Mouse (Mus musculus): Measurements from ENCODE around the gene Dusp7. TPM values are rescaled to one million over a fixed set of nuclear protein-coding genes. Genes with fewer than 3 reads are reported as not detected.

The Dusp7 gene
- polyA plus RNA-seq, 1 experiment from 2014 or later: 13.7 TPM

DNA sequence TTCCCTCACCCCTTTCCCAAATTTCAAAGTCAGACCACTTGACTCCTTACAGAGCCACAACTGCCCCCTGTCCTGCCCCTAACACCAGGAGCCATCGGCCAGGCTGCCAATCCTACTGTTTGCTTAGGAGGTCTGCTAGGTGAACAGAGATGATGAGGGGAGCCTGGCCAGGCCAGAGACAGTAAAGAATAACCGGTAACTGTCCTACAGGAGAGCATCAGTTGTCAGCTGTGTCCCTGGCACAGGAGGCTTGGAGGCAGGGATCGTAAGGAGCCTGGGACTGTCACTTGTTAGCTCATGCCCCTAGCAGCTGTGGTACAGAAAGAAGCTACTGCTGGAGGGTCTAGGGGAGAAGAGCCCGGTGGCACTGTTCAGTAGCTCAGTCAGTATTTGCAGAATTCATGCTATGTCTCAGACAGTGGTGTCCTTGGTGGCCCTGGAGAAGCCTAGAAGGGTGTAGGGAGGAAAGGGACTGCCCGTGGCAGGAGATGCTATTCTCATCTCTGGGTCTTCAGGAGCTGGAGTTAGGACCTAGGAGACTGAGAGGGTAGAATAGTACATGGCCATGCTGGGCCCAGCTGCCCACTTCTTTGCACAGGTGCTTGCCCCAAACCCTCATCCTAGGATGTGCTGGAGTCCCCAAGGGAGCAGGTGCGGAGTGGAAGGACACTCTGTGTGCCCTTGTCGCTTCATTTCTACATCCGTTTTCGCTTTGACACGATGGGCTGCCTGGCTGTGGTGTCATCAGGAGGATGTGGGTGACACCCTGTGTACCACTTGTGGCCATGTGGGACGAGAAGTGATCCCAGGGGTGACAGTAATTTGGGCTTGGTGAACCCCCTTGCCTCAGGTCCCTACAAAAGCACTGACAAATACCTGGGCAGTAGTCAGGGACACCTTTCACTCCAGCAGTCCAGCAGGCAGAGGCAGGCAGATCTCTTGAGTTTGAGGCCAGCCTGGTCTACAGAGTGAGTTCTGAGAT, 4.3 kb downstream of the Dusp7 start:
- H3K4me1 ChIP-seq (ENCODE audit: insufficient read depth, low read length): peaks cover 31% of the 10 kb centered on the region
- H3K27ac ChIP-seq (ENCODE audit: low read length): peak overlapping the region; percentile 89
- ATAC-seq (ENCODE audit: low FRiP score, low TSS enrichment): no peak
- peak overlapping the region; percentile 56 for H3K9ac ChIP-seq (replicated peaks; ENCODE audit: low read length)
- H3K27me3 ChIP-seq (ENCODE audit: insufficient read depth, low read length): no peaks in the 10 kb centered on the region
- 84% methylated on average over 11 of the region's 11 CpGs for WGBS
- peak overlapping the region; percentile 97 for H3K4me2 ChIP-seq (replicated peaks; ENCODE audit: low read depth, low read length)
- H3K4me3 ChIP-seq (ENCODE audit: low read length): peak overlapping the region; percentile 76
- no peaks in the 10 kb centered on the region for H3K9me3 ChIP-seq (ENCODE audit: low read length)
- H3K36me3 ChIP-seq (ENCODE audit: insufficient read depth, low read length): peaks cover 45% of the 10 kb centered on the region

GRCm38 (mm10) chr9:106373973-106374372, 5.5 kb downstream of the Dusp7 start:
- no peaks in the 10 kb centered on the region for H3K9me3 ChIP-seq (ENCODE audit: low read length)
- no peaks in the 10 kb centered on the region for H3K27me3 ChIP-seq (ENCODE audit: insufficient read depth, low read length)
- no peak overlapping the region for H3K9ac ChIP-seq (replicated peaks; ENCODE audit: low read length)
- ATAC-seq (ENCODE audit: low FRiP score, low TSS enrichment): no peak
- no peak overlapping the region for H3K27ac ChIP-seq (ENCODE audit: low read length)
- peaks cover 57% of the 10 kb centered on the region for H3K36me3 ChIP-seq (ENCODE audit: insufficient read depth, low read length)
- no peak overlapping the region for H3K4me3 ChIP-seq (ENCODE audit: low read length)
- WGBS: 87% methylated on average over 7 of the region's 7 CpGs
- H3K4me1 ChIP-seq (ENCODE audit: insufficient read depth, low read length): peaks cover 31% of the 10 kb centered on the region
- H3K4me2 ChIP-seq (replicated peaks; ENCODE audit: low read depth, low read length): no peak overlapping the region

- H3K4me2 ChIP-seq (replicated peaks; ENCODE audit: low read depth, low read length): no peak overlapping the region
- no peaks in the 10 kb centered on the region for H3K9me3 ChIP-seq (ENCODE audit: low read length)
- no peak for ATAC-seq (ENCODE audit: low FRiP score, low TSS enrichment)
These were observed 8.8 kb downstream of the Dusp7 start for GRCm38 (mm10) chr9:106377247-106377646.

GRCm38 (mm10) chr9:106378045-106378444, 9.6 kb downstream of the Dusp7 start:
- ATAC-seq (ENCODE audit: low FRiP score, low TSS enrichment): no peak
- Histone ChIP-seq H3K9me3 (ENCODE audit: low read length) (no peaks in the 10 kb centered on the region), H3K27me3 (ENCODE audit: insufficient read depth, low read length) (no peaks in the 10 kb centered on the region), H3K27ac (ENCODE audit: low read length) (no peak overlapping the region), H3K4me2 (replicated peaks; ENCODE audit: low read depth, low read length) (no peak overlapping the region), H3K4me3 (ENCODE audit: low read length) (no peak overlapping the region), H3K9ac (replicated peaks; ENCODE audit: low read length) (no peak overlapping the region), H3K4me1 (ENCODE audit: insufficient read depth, low read length) (peaks cover under 1% of the 10 kb centered on the region; the same call in 1 of the 2 replicates), H3K36me3 (ENCODE audit: insufficient read depth, low read length) (peaks cover 44% of the 10 kb centered on the region)
- 79% methylated on average over 3 of the region's 3 CpGs for WGBS

More at GRCm38 (mm10) chr9:106377247-106377646, 8.8 kb downstream of the Dusp7 start:
- no peak overlapping the region for H3K9ac ChIP-seq (replicated peaks; ENCODE audit: low read length)
- no peak overlapping the region for H3K4me3 ChIP-seq (ENCODE audit: low read length)
- H3K27me3 ChIP-seq (ENCODE audit: insufficient read depth, low read length): no peaks in the 10 kb centered on the region
- H3K36me3 ChIP-seq (ENCODE audit: insufficient read depth, low read length): peaks cover 51% of the 10 kb centered on the region
- H3K27ac ChIP-seq (ENCODE audit: low read length): no peak overlapping the region
- WGBS: 92% methylated on average over 8 of the region's 8 CpGs
- H3K4me1 ChIP-seq (ENCODE audit: insufficient read depth, low read length): peaks cover 7% of the 10 kb centered on the region

GRCm38 (mm10) chr9:106378753-106379152, 10.3 kb downstream of the Dusp7 start:
- H3K36me3 ChIP-seq (ENCODE audit: insufficient read depth, low read length): peaks cover 37% of the 10 kb centered on the region
- no peak overlapping the region for H3K27ac ChIP-seq (ENCODE audit: low read length)
- WGBS: 58% methylated on average over 9 of the region's 9 CpGs
- no peak overlapping the region for H3K4me3 ChIP-seq (ENCODE audit: low read length)
- H3K4me2 ChIP-seq (replicated peaks; ENCODE audit: low read depth, low read length): no peak overlapping the region
- no peaks in the 10 kb centered on the region for H3K9me3 ChIP-seq (ENCODE audit: low read length)
- no peaks in the 10 kb centered on the region for H3K27me3 ChIP-seq (ENCODE audit: insufficient read depth, low read length)
- ATAC-seq (ENCODE audit: low FRiP score, low TSS enrichment): no peak
- H3K9ac ChIP-seq (replicated peaks; ENCODE audit: low read length): no peak overlapping the region
- peaks cover 8% of the 10 kb centered on the region for H3K4me1 ChIP-seq (ENCODE audit: insufficient read depth, low read length)

GRCm38 (mm10) chr9:106386181-106386864, 17.9 kb downstream of the Dusp7 start:
- Histone ChIP-seq H3K9ac (replicated peaks; ENCODE audit: low read length) (no peak overlapping the region), H3K4me3 (ENCODE audit: low read length) (no peak overlapping the region), H3K4me1 (ENCODE audit: insufficient read depth, low read length) (peaks cover 23% of the 10 kb centered on the region), H3K36me3 (ENCODE audit: insufficient read depth, low read length) (no peaks in the 10 kb centered on the region), H3K4me2 (replicated peaks; ENCODE audit: low read depth, low read length) (no peak overlapping the region), H3K27me3 (ENCODE audit: insufficient read depth, low read length) (no peaks in the 10 kb centered on the region), H3K27ac (ENCODE audit: low read length) (no peak overlapping the region), H3K9me3 (ENCODE audit: low read length) (0 out of 2 replicates have a peak, but pooled peaks cover 2% of the 10 kb centered on the region)
- no peak for ATAC-seq (ENCODE audit: low FRiP score, low TSS enrichment)
- 78% methylated on average over 12 of the region's 12 CpGs for WGBS

- no peaks in the 10 kb centered on the region for H3K36me3 ChIP-seq (ENCODE audit: insufficient read depth, low read length)
- ATAC-seq (ENCODE audit: low FRiP score, low TSS enrichment): no peak; the same call in 1 of the 2 replicates
- WGBS: 61% methylated on average over 11 of the region's 11 CpGs
- H3K9ac ChIP-seq (replicated peaks; ENCODE audit: low read length): no peak overlapping the region
- no peak overlapping the region for H3K27ac ChIP-seq (ENCODE audit: low read length)
- H3K27me3 ChIP-seq (ENCODE audit: insufficient read depth, low read length): no peaks in the 10 kb centered on the region
- H3K4me2 ChIP-seq (replicated peaks; ENCODE audit: low read depth, low read length): no peak overlapping the region
- peaks cover 19% of the 10 kb centered on the region for H3K4me1 ChIP-seq (ENCODE audit: insufficient read depth, low read length)
- no peak overlapping the region for H3K4me3 ChIP-seq (ENCODE audit: low read length)
- 0 out of 2 replicates have a peak, but pooled peaks cover 2% of the 10 kb centered on the region for H3K9me3 ChIP-seq (ENCODE audit: low read length)
These were observed 24.5 kb downstream of the Dusp7 start for GRCm38 (mm10) chr9:106392828-106393527.

GRCm38 (mm10) chr9:106393548-106393947, 25.1 kb downstream of the Dusp7 start:
- Histone ChIP-seq H3K9ac (replicated peaks; ENCODE audit: low read length) (no peak overlapping the region), H3K9me3 (ENCODE audit: low read length) (0 out of 2 replicates have a peak, but pooled peaks cover 2% of the 10 kb centered on the region), H3K4me1 (ENCODE audit: insufficient read depth, low read length) (peaks cover 19% of the 10 kb centered on the region), H3K36me3 (ENCODE audit: insufficient read depth, low read length) (no peaks in the 10 kb centered on the region), H3K27me3 (ENCODE audit: insufficient read depth, low read length) (no peaks in the 10 kb centered on the region), H3K4me2 (replicated peaks; ENCODE audit: low read depth, low read length) (no peak overlapping the region), H3K4me3 (ENCODE audit: low read length) (no peak overlapping the region), H3K27ac (ENCODE audit: low read length) (no peak overlapping the region)
- ATAC-seq (ENCODE audit: low FRiP score, low TSS enrichment): no peak
- 81% methylated on average over 8 of the region's 8 CpGs for WGBS
